Mouse (Mus musculus): ENCODE measurements around the gene Shld2. TPM values are rescaled to one million over a fixed set of nuclear protein-coding genes. Genes with fewer than 3 reads are reported as not detected.

The Shld2 gene
- total RNA-seq, 1 experiment from 2014 or later: 19.9 TPM

DNA sequence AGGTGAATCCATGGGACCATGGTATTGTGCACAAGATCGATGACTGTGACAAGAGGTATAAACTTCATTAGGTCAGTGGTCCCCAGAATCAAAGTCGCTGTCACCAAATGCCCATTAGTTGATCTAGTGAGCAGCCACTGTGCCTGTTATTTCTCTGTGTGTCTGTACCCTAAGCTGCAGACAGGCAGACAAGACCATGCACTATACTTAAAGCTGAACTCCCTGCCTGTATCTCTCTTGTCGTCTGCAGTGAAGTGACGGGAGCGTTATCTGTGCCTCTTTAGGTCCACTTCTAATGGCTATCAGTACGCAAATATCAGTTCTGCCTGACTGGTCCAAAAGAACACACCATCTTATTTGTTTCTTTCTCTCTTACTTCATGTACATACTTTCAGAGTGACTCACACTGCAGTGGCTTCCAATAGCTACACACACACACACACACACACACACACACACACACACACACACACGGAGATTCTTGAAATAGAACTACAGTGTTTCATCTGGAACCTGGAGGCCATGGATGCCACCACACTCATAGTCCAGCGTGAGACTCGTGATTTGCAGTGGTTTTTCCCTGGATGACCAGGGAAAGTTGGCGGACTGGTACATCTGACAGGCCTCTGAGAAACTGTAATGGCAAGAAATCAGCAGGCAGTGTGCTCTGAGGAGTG lies 81.3 kb downstream of the Shld2 start:
- no peak for ATAC-seq (replicated peaks; ENCODE audit: low read depth, poor library complexity, severe bottlenecking)

DNA sequence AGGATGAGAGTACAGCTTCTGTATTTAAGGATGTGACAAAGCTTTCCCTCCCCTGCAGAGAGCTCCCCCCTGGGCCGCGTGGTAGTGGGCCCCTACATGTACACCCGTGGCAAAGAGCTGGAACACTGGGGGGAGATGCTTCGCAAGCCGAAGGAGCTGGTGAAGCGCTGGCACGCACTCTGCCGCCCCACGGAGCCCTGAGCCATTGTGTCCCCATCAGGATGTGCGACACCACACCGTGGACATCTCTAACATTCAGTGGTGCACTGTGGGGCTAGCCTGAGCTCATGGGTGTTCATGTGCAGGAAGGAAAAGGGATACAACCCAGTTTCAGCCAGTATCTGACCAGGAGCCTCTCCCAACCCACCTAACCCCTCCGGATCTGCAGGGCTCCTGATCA lies 82.3 kb downstream of the Shld2 start:
- no peak for ATAC-seq (replicated peaks; ENCODE audit: low read depth, poor library complexity, severe bottlenecking)

- ATAC-seq (replicated peaks; ENCODE audit: low read depth, poor library complexity, severe bottlenecking): no peak
Observed at GRCm38 (mm10) chr14:34226566-34226965, 83.7 kb downstream of the Shld2 start.

GRCm38 (mm10) chr14:34225986-34226385 lies 84.3 kb downstream of the Shld2 start:
- ATAC-seq (replicated peaks; ENCODE audit: low read depth, poor library complexity, severe bottlenecking): no peak

- no peak for ATAC-seq (replicated peaks; ENCODE audit: low read depth, poor library complexity, severe bottlenecking)
Observed at GRCm38 (mm10) chr14:34223362-34223898, 86.9 kb downstream of the Shld2 start.

- no peak for ATAC-seq (replicated peaks; ENCODE audit: low read depth, poor library complexity, severe bottlenecking)
Observed at GRCm38 (mm10) chr14:34221416-34222077, 88.7 kb downstream of the Shld2 start.

DNA sequence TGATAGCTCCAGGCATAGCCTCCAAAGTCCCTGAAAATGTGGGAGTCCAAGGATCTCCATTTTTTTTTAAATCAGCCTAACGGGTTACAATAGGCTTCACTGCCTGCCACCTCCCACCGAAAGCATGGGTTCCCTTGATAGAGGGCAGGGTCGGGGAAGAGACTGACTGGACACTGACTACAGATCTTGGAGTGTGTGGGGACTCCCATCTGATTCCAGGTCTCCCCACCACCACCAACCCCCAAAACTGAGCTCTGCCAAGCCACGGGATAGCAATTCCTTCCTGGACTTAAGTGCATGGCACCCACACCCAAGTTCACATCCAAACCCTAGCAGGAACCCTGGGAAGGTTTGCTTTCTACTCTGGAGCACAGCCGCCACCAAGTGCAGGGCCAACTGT lies 89.9 kb downstream of the Shld2 start:
- ATAC-seq (replicated peaks; ENCODE audit: low read depth, poor library complexity, severe bottlenecking): no peak

DNA sequence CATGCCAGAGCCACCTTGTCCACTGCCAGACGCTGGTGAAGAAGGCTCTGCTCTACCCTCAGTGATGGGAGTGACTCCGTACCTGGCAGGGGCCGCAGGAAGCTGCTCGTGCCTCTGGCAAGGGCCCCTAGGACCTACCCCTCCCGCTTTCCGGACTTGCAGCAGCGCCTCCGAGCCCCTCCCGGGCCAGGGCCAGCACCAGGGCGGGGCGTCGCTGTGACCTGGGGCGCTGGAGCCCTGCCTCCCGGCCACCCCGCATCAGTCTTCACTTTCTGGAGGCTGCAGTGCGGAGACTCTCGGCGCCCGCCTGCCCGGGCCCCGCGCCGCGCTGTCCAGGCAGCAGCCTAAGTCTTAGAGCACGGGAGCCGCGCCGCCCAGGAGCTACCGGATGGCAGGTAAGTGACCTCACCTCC lies 90.5 kb downstream of the Shld2 start:
- ATAC-seq (replicated peaks; ENCODE audit: low read depth, poor library complexity, severe bottlenecking): no peak

DNA sequence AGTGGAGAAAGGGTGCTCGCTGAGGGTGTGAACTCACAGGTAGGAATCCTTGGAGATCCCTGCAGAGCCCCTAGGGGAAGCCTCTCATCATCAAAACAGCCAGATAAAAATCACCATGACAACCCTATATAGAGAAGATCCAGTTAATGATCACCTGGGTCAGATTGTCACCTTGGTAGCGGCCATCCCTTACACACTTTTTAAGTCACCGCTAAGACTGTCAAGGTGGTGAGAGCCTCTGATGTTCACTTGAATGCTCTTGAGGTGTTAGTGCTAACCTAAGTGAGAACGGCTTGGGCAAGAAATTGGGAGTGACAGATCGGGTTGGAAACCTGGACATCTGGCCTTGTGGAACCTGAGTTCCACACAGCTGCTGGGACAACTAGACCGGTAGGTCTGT lies 91.0 kb downstream of the Shld2 start, which contains the start of gene Syt15:
Syt15 (plus strand) TSS at position 301 of the 400 bp plus-strand sequence.
- ATAC-seq (replicated peaks; ENCODE audit: low read depth, poor library complexity, severe bottlenecking): no peak

GRCm38 (mm10) chr14:34215451-34216127 lies 94.7 kb downstream of the Shld2 start:
- no peak for ATAC-seq (replicated peaks; ENCODE audit: low read depth, poor library complexity, severe bottlenecking)

DNA sequence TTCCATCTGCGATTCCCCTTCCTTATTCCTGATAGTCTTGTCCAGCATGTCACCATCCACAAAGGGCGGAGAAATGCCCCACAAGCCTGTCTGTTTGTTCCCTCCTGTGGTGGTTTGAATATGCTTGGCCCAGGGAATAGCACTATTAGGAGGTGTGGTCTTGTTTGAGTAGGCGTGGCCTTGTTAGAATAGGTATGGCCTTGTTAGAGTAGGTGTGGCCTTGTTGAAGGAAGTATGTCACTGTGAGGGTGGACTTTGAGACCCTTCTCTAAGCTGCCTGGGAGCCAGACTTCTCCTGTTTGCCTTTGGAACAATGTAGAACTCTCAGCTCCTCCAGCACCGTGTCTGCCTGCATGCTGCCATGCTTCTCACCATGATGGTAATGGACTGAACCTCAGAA lies 100.4 kb downstream of the Shld2 start:
- ATAC-seq (replicated peaks; ENCODE audit: low read depth, poor library complexity, severe bottlenecking): no peak

DNA sequence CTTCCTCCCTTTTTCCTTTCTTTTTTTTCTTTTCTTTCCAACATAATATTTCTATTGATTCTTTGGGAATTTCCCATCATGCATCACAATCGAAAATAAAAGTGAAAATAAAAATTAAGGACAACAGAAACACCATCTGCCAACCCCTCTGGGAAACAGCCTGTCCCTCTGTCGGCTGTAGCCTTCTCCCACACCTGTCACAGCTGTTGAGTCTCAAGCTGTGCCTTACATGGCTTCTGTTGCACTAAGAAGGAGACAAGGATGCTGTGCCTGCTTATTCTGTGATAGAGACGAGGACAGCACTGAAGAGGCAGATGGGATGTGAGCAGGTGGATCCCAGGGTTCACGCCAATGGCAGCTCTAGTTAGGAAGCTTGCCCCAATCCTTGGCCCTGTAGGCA lies 101.2 kb downstream of the Shld2 start:
- no peak for ATAC-seq (replicated peaks; ENCODE audit: low read depth, poor library complexity, severe bottlenecking)

- ATAC-seq (replicated peaks; ENCODE audit: low read depth, poor library complexity, severe bottlenecking): peak; percentile 54; the same call in 1 of the 2 replicates
Observed at GRCm38 (mm10) chr14:34208651-34209050, 101.6 kb downstream of the Shld2 start.

GRCm38 (mm10) chr14:34207996-34208395 lies 102.3 kb downstream of the Shld2 start:
- ATAC-seq (replicated peaks; ENCODE audit: low read depth, poor library complexity, severe bottlenecking): no peak

DNA sequence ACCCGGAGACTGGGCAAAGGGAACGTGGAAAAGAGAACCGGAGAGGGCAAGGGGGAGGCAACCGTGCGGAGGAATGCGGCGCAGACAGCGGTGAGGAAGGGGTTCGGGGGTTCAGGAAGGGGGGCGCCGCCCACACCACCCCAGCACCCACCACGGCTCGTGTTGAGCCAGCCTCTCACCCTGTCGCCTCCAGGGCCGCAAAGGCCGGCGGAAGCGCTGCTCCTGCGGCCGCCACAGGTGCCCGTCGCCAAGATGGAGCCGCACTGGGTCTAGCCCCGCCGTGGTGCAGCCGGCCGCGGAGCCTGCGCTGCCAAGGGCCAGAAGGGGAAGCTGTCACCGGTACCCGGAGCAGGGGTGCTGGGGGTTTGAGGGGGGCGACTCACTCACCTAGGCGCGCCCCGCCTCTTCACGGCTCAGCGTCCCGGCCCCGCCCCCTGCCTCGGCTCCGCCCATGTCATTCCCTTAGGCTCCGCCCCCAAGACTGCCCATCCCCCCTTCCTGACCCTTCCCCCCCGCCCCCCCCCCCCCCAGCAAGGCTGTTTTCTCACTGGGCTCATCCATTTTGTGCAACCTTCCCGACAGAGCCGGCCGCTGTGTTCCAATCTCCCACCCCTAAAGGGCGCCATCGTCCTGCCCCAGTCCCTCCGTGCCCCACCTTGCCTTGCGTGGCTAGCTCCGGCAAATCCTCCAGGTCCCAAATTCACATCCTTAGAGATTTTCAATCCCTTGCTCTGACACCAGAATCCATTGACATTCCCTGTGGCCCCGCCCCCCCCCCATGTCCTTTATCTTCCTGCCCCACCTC lies 108.9 kb downstream of the Shld2 start, which contains the start of gene Gprin2:
Gprin2 (minus strand) TSS at position 423 of the 805 bp plus-strand sequence.
- ATAC-seq (replicated peaks; ENCODE audit: low read depth, poor library complexity, severe bottlenecking): peak; percentile 76

DNA sequence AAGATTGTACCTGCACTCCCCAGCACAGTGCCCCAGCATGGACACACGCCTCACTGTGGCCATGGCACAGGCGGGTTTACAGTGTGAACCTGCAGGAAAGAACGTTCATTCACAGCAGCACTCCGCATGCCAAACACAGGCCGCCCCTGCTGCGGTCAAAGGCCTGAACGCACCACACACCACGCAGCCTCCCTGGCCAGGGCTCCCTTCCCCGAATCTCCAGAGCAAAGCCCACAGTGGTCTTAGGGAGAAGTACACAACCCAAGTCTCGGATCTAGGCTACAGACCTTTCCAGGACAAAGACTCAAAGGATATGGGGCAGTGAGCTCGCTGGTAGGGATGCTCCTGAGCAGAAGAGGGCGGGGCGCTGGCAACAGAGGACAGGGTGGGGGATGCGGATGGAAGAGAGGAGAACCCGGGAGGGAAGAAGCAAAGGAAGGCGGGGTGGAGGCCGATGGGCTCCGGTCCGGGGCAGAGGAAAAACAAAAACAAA lies 109.5 kb downstream of the Shld2 start:
- ATAC-seq (replicated peaks; ENCODE audit: low read depth, poor library complexity, severe bottlenecking): peak; percentile 20

GRCm38 (mm10) chr14:34196706-34197105 lies 113.6 kb downstream of the Shld2 start:
- ATAC-seq (replicated peaks; ENCODE audit: low read depth, poor library complexity, severe bottlenecking): no peak

DNA sequence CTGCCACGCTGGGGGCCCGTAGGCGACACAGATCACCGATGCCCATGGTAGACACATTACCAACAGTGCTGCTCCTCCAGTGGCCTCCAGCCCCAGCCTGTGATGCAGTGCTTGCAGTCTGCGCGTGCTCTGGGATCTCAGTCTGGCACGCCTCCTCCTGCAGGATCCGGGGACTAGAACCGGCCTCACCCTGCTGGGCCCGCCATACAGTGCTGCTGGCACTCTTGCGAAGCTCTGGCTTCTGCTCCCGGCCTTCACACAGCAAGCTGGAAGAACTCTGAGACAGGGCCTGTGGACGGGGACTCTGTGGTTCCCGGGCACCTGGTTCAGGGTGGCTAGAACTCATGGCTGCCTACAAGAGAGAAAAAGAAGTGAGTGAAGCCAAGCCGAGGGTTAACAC lies 114.8 kb downstream of the Shld2 start:
- ATAC-seq (replicated peaks; ENCODE audit: low read depth, poor library complexity, severe bottlenecking): no peak

- ATAC-seq (replicated peaks; ENCODE audit: low read depth, poor library complexity, severe bottlenecking): no peak
Observed at GRCm38 (mm10) chr14:34193879-34194278, 116.4 kb downstream of the Shld2 start.

DNA sequence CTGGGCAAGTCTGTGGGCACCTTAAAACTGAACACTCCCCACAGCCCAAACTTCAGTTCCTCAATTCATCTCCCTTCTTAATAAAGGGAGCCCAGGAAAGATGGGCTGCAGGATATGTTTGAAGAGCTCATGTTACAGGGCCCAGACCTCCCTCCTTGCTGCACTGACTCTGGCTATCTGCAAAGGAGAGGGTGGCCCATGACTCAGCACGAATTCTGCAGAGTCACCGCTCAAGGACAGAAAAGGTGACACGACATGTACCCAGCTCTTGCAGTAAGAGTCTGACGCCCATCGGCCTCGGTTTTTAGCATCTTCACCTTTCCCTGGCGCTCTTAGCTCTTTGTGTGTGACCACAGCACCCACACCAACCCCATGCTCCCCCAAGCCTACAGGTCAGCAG lies 119.9 kb downstream of the Shld2 start:
- 0 out of 2 replicates have a peak, but pooled peaks have one; percentile 26 for ATAC-seq (replicated peaks; ENCODE audit: low read depth, poor library complexity, severe bottlenecking)
